Mouse (Mus musculus) embryonic facial prominence, embryonic 12.5 days (tissue): ENCODE results near the gene Olfr1499. TPM values are rescaled to one million over a fixed set of nuclear protein-coding genes. Genes with fewer than 3 reads are reported as not detected.

Experiments
- ATAC-seq: fragments of 200-750 bp; cut with Nextera tagmentation; 2 replicates; pipeline ENCODE4 v1.8.0; 2017; ENCODE audit not compliant: insufficient number of reproducible peaks, insufficient read depth, low FRiP score, low TSS enrichment
- H3K27ac ChIP-seq: fragments of 300-500 bp; sonication (generic); 2 replicates; pipeline ENCODE4 v1.5.1; 2016; ENCODE audit warnings: mild to moderate bottlenecking
- H3K27me3 ChIP-seq: fragments of 300-500 bp; sonication (generic); 2 replicates; pipeline ENCODE4 v1.6.1; 2016; ENCODE audit warnings: mild to moderate bottlenecking, moderate library complexity
- H3K36me3 ChIP-seq: fragments of 300-500 bp; sonication (generic); 2 replicates; pipeline ENCODE4 v1.6.1; 2016; ENCODE audit warnings: mild to moderate bottlenecking
- H3K4me1 ChIP-seq: fragments of 300-500 bp; sonication (generic); 2 replicates; pipeline ENCODE4 v1.6.1; 2016
- H3K4me2 ChIP-seq: fragments of 300-500 bp; sonication (generic); replicated peaks from 2 replicates; pipeline ENCODE4 v1.6.1; 2016; ENCODE audit warnings: mild to moderate bottlenecking, moderate library complexity
- H3K4me3 ChIP-seq: fragments of 300-500 bp; sonication (generic); 2 replicates; pipeline ENCODE4 v1.5.1; 2016; ENCODE audit warnings: mild to moderate bottlenecking
- H3K9ac ChIP-seq: fragments of 300-500 bp; sonication (generic); 2 replicates; pipeline ENCODE4 v1.6.1; 2016; ENCODE audit warnings: mild to moderate bottlenecking, moderate library complexity
- H3K9me3 ChIP-seq: fragments of 300-500 bp; sonication (generic); 2 replicates; pipeline ENCODE4 v1.6.1; 2016; ENCODE audit warnings: mild to moderate bottlenecking, moderate library complexity
- WGBS: fragments of 180-500 bp; shearing (Covaris S2); methylation state at CpG from one replicate; pipeline ENCODE4 v1.1.7; 2016; 5-methylcytosine and 5-hydroxymethylcytosine counted together
- polyA plus RNA-seq: library from polyadenylated mRNA; unstranded; fragments of >200 nt; fragmentation: Nextera tagmentation; extraction: Ambion mirVana; gene quantifications from 2 replicates; pipeline ENCODE4 v1.2.1, GENCODE M21; 2016

Gene Olfr1499
- polyA plus RNA-seq, 1 experiment from 2014 or later, result not detected

DNA sequence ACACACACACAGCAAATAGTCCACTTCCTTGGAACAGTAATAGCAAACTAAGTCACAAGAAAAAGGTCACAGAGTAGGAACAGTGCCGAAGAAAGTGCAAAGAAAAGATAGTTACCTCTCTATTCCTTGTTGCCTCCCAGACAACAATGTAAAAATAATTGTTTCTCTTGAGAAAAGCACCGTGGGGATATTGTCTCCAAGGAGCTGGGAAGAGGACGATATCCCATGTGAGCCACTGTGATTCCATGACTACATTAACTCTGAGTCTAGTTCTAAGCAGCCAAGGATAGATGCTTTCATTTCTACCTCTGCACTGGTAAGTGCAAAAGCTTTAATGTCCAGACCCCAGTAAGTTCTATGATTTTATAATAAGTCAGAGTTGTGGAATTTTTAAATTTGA, 54.9 kb downstream of the Olfr1499 start, which contains the start of gene Olfr1495:
Gene Olfr1495, plus strand, starts transcription at position 301 of the 400 bp plus-strand sequence.
- WGBS, result 83% methylated on average over 3 of the region's 3 CpGs
- H3K27ac ChIP-seq, result no peak within 1 kb of the TSS
- H3K9me3 ChIP-seq, result no peaks in the 10 kb centered on the region
- H3K36me3 ChIP-seq, result no peaks in the 10 kb centered on the region
- H3K4me3 ChIP-seq, result no peak within 1 kb of the TSS
- no peak within 1 kb of the TSS for H3K4me2 ChIP-seq
- no peak for ATAC-seq
- H3K4me1 ChIP-seq, result no peaks in the 10 kb centered on the region
- H3K9ac ChIP-seq, result no peak within 1 kb of the TSS
- no peaks in the 10 kb centered on the region for H3K27me3 ChIP-seq

Other genes starting within 250 kb of the Olfr1499 start
- not detected in 2 replicates for gene Olfr1484, start 235.9 kb downstream of the Olfr1499 start, polyA plus RNA-seq
- not detected in 2 replicates for gene Olfr1487, start 202.1 kb downstream of the Olfr1499 start, polyA plus RNA-seq
- not detected in 2 replicates for gene Olfr1489, start 187.8 kb downstream of the Olfr1499 start, polyA plus RNA-seq
- not detected in 2 replicates for gene Olfr1490, start 168.4 kb downstream of the Olfr1499 start, polyA plus RNA-seq
- gene Olfr1491, start 122.2 kb downstream of the Olfr1499 start, polyA plus RNA-seq, result not detected in 2 replicates
- gene Olfr1493-ps1, start 96.2 kb downstream of the Olfr1499 start, polyA plus RNA-seq, result not detected in 2 replicates
- gene Olfr1494, start 79.7 kb downstream of the Olfr1499 start, polyA plus RNA-seq, result not detected in 2 replicates
- gene Olfr1495, start 54.8 kb downstream of the Olfr1499 start, polyA plus RNA-seq, result not detected in 2 replicates
- not detected in 2 replicates for gene Olfr1496, start 41.6 kb downstream of the Olfr1499 start, polyA plus RNA-seq
- not detected in 2 replicates for gene Olfr1497, start 21.2 kb downstream of the Olfr1499 start, polyA plus RNA-seq
- 0.09 TPM in 1 of 2 replicates, not detected in the other for gene Olfr1500, start 11.0 kb upstream of the Olfr1499 start, polyA plus RNA-seq
- not detected in 2 replicates for gene Olfr1501, start 31.2 kb upstream of the Olfr1499 start, polyA plus RNA-seq
- not detected in 2 replicates for gene Olfr1502, start 42.3 kb upstream of the Olfr1499 start, polyA plus RNA-seq
- gene Olfr1504, start 78.5 kb upstream of the Olfr1499 start, polyA plus RNA-seq, result not detected in 2 replicates
- gene Olfr1505, start 94.1 kb upstream of the Olfr1499 start, polyA plus RNA-seq, result not detected in 2 replicates